Mouse (Mus musculus) CH12.LX (cell line): ENCODE data around the gene Slc24a2. TPM values are rescaled to one million over a fixed set of nuclear protein-coding genes. Genes with fewer than 3 reads are reported as not detected.
A peak's percentile ranks its signal among the peaks of the same experiment; 100 is the strongest.

Experiments used
- DNase-seq: peaks from one replicate; pipeline ENCODE4 v3.0.0-alpha.2; 2013; ENCODE audit errors: extremely low read depth
- H3K27ac ChIP-seq: 2 replicates; pipeline ENCODE4 v1.5.1; 2012; ENCODE audit warnings: low read depth, mild to moderate bottlenecking, control low read depth, moderate library complexity; ENCODE audit not compliant: insufficient read depth
- H3K27me3 ChIP-seq: replicated peaks from 2 replicates; pipeline ENCODE3; 2012; ENCODE audit warnings: inconsistent platforms
- H3K36me3 ChIP-seq, 2 experiments: replicated peaks in 1 of 2; 2 replicates each; pipeline versions ENCODE3 to v1.6.1; 2012; ENCODE audit warnings: inconsistent platforms in 1 of 2, low read length in 1 of 2, mild to moderate bottlenecking in 1 of 2, mixed read lengths in 1 of 2, moderate library complexity in 1 of 2; ENCODE audit not compliant: control insufficient read depth in 1 of 2, insufficient read depth in 1 of 2
- H3K4me1 ChIP-seq, 2 experiments: 2 replicates each; pipeline ENCODE4 v1.6.1; 2012; ENCODE audit warnings: inconsistent platforms in 1 of 2, moderate library complexity in 1 of 2; ENCODE audit not compliant: insufficient read depth in 2 of 2, control insufficient read depth in 1 of 2
- H3K4me2 ChIP-seq: 2 replicates; pipeline ENCODE4 v1.6.1; 2012; ENCODE audit warnings: low read depth, mild to moderate bottlenecking, control low read depth; ENCODE audit not compliant: poor library complexity, insufficient read depth, severe bottlenecking
- H3K4me3 ChIP-seq, 3 experiments: fragments of 150-350 bp in 1 of 3; sonication (generic) in 1 of 3; replicated peaks in 1 of 3; 2 replicates each; pipeline versions ENCODE3 to v1.5.1; 2011 to 2012; ENCODE audit warnings: low read depth in 2 of 3, low read length in 2 of 3, mild to moderate bottlenecking in 2 of 3, moderate library complexity in 2 of 3, control low read depth in 1 of 3, improper control_type of control experiment in 1 of 3, inconsistent platforms in 1 of 3, mixed read lengths in 1 of 3; ENCODE audit not compliant: poor library complexity in 1 of 3
- H3K79me2 ChIP-seq: replicated peaks from 2 replicates; pipeline ENCODE4 v1.6.1; 2012; ENCODE audit warnings: mild to moderate bottlenecking, moderate library complexity; ENCODE audit not compliant: control insufficient read depth, poor library complexity, insufficient read depth, severe bottlenecking; ENCODE audit errors: extremely low read depth
- H3K9ac ChIP-seq: 2 replicates; pipeline ENCODE4 v1.6.1; 2012; ENCODE audit warnings: low read depth, mild to moderate bottlenecking, control low read depth, moderate library complexity; ENCODE audit not compliant: insufficient read depth
- H3K9me3 ChIP-seq: replicated peaks from 2 replicates; pipeline ENCODE3; 2012; ENCODE audit warnings: low read length, inconsistent platforms, mixed read lengths
- CHD1 ChIP-seq: IDR thresholded peaks from 2 replicates; pipeline ENCODE4 v1.6.1; 2012; ENCODE audit warnings: low read depth, low read length, improper control_type of control experiment, inconsistent platforms
- CTCF ChIP-seq, 2 experiments: IDR thresholded peaks in 1 of 2; conservative IDR thresholded peaks in 1 of 2; 2 replicates each; pipeline ENCODE4 v1.5.1; 2011 to 2012; ENCODE audit warnings: low read depth in 2 of 2, low read length in 2 of 2, improper control_type of control experiment in 1 of 2, inconsistent platforms in 1 of 2, mild to moderate bottlenecking in 1 of 2, moderate library complexity in 1 of 2
- ELF1 ChIP-seq: IDR thresholded peaks from 2 replicates; pipeline ENCODE4 v1.6.1; 2014; ENCODE audit warnings: low read depth, mild to moderate bottlenecking, inconsistent platforms, low read length, improper control_type of control experiment
- EP300 ChIP-seq: IDR thresholded peaks from 2 replicates; pipeline ENCODE4 v1.6.1; 2011; ENCODE audit warnings: low read length, improper control_type of control experiment
- IRF4 ChIP-seq: IDR thresholded peaks from 2 replicates; pipeline ENCODE4 v1.6.1; 2014; ENCODE audit warnings: low read depth, mild to moderate bottlenecking, inconsistent platforms, low read length, improper control_type of control experiment
- JUND ChIP-seq: conservative IDR thresholded peaks from 2 replicates; pipeline ENCODE4 v1.6.1; 2011; ENCODE audit warnings: low read depth, low read length, improper control_type of control experiment
- MAX ChIP-seq: IDR thresholded peaks from 2 replicates; pipeline ENCODE4 v1.6.1; 2011; ENCODE audit warnings: low read length, improper control_type of control experiment
- MAZ ChIP-seq: IDR thresholded peaks from 2 replicates; pipeline ENCODE4 v1.6.1; 2012; ENCODE audit warnings: low read depth, mild to moderate bottlenecking, inconsistent platforms, low read length, improper control_type of control experiment, moderate library complexity
- MEF2A ChIP-seq: IDR thresholded peaks from 2 replicates; pipeline ENCODE4 v1.6.1; 2014; ENCODE audit warnings: low read depth, mild to moderate bottlenecking, inconsistent platforms, low read length, improper control_type of control experiment, borderline replicate concordance
- MYC ChIP-seq: IDR thresholded peaks from 2 replicates; pipeline ENCODE4 v1.6.1; 2011; ENCODE audit warnings: low read depth, mild to moderate bottlenecking, improper control_type of control experiment, low read length
- NELFE ChIP-seq: IDR thresholded peaks from 2 replicates; pipeline ENCODE4 v1.6.1; 2011; ENCODE audit warnings: low read depth, low read length, improper control_type of control experiment
- POLR2A ChIP-seq: IDR thresholded peaks from 2 replicates; pipeline ENCODE4 v1.6.1; 2011; ENCODE audit warnings: low read depth, mild to moderate bottlenecking, improper control_type of control experiment, low read length
- POLR2AphosphoS2 ChIP-seq: IDR thresholded peaks from 2 replicates; pipeline ENCODE4 v1.6.1; 2011; ENCODE audit warnings: low read depth, low read length, improper control_type of control experiment
- RAD21 ChIP-seq: IDR thresholded peaks from 2 replicates; pipeline ENCODE4 v1.6.1; 2011; ENCODE audit warnings: low read depth, mild to moderate bottlenecking, low read length, improper control_type of control experiment, moderate library complexity
- TBP ChIP-seq: conservative IDR thresholded peaks from 2 replicates; pipeline ENCODE4 v1.6.1; 2011; ENCODE audit warnings: low read depth, low read length, improper control_type of control experiment
- ZC3H11A ChIP-seq: IDR thresholded peaks from 2 replicates; pipeline ENCODE4 v1.6.1; 2012; ENCODE audit warnings: low read depth, mild to moderate bottlenecking, inconsistent platforms, low read length, improper control_type of control experiment
- dilution Hi-C: fragments of 300-500 bp; cut with MboI; formaldehyde crosslinking; loops from 2 replicates; pipeline ENCODE4 v1.14.3; 2020; ENCODE audit warnings: low sequenced_read_pairs; ENCODE audit not compliant: extremely low pct_unique_long_range_greater_than_20kb, extremely low pct_ligation_motif_present
- in situ Hi-C: fragments of 300-500 bp; cut with MboI; formaldehyde crosslinking; loops from 3 replicates; pipeline ENCODE4 v1.14.3; 2019; ENCODE audit warnings: low sequenced_read_pairs, low pct_ligation_motif_present, low pct_unique_long_range_greater_than_20kb, mixed read lengths
- polyA plus RNA-seq: library from polyadenylated mRNA; unstranded; fragments of >175 nt; gene quantifications from 2 replicates; pipeline ENCODE4 v1.2.1, GENCODE M21; 2012; ENCODE audit warnings: low read depth; ENCODE audit not compliant: insufficient read length
- total RNA-seq, 2 experiments: library from RNA; depleted of rRNA; stranded (reverse); fragments of 300-350 nt in 1 of 2; fragments of >200 nt in 1 of 2; gene quantifications; 2 replicates each; pipeline ENCODE4 v1.2.3; 2012 to 2014

Slc24a2 gene
- total and polyA plus RNA-seq, 3 experiments = not detected

- DNase-seq = no peak
- Histone ChIP-seq H3K9me3 (no peaks in the 10 kb centered on the region), H3K4me2 (no peak overlapping the region), H3K27me3 (no peaks in the 10 kb centered on the region), H3K79me2 (no peaks in the 10 kb centered on the region), H3K4me3 (no peak overlapping the region), H3K9ac (no peak overlapping the region), H3K4me1 (peaks cover 0 to 11% of the 10 kb centered on the region in 2 experiments; a peak in 2 of 4 replicates), H3K36me3 (no peaks in the 10 kb centered on the region), H3K27ac (no peak overlapping the region)
- dilution Hi-C loops (no loop called here), in situ Hi-C loops (no loop called here)
- TF ChIP-seq TBP (no peak), JUND (no peak), MEF2A (no peak), MAZ (no peak), MAX (no peak), POLR2AphosphoS2 (no peak), IRF4 (no peak), MYC (no peak)
Measured at GRCm38 (mm10) chr4:87041412-87041997, 188.8 kb downstream of the Slc24a2 start.

- dilution Hi-C loops = no loop called here
- Histone ChIP-seq H3K4me2 (peak overlapping the region; percentile 90; the same call in 1 of the 2 replicates), H3K27ac (no peak overlapping the region)
Measured at GRCm38 (mm10) chr4:87037592-87037991, 192.7 kb downstream of the Slc24a2 start.

GRCm38 (mm10) chr4:87036507-87036906 is 193.8 kb downstream of the Slc24a2 start:
- dilution Hi-C loops (no loop called here), in situ Hi-C loops (no loop called here)
- peaks cover 0 to 11% of the 10 kb centered on the region in 2 experiments; a peak in 2 of 4 replicates for H3K4me1 ChIP-seq
- H3K9me3 ChIP-seq = no peaks in the 10 kb centered on the region
- no peaks in the 10 kb centered on the region for H3K36me3 ChIP-seq
- no peak overlapping the region; the same call in 1 of the 2 replicates for H3K9ac ChIP-seq
- H3K27me3 ChIP-seq = no peaks in the 10 kb centered on the region
- no peaks in the 10 kb centered on the region for H3K79me2 ChIP-seq
- peak overlapping the region; percentile 90 for H3K4me2 ChIP-seq
- no peak overlapping the region for H3K27ac ChIP-seq
- DNase-seq = peak; percentile 3
- peak overlapping the region in 1 of 3 experiments; percentile 37 for H3K4me3 ChIP-seq
- no peak for TF ChIP-seq CTCF (conservative IDR thresholded peaks at IDR 0.05 in 1 of 2, IDR thresholded peaks at IDR 0.05 in 1 of 2; ENCODE audit: low read depth in 2 of 2, low read length in 2 of 2)
- TF ChIP-seq EP300 = no peak
- TF ChIP-seq NELFE = no peak
- TF ChIP-seq CHD1 = no peak
- TF ChIP-seq ZC3H11A = no peak
- no peak for TF ChIP-seq ELF1

More at GRCm38 (mm10) chr4:87037592-87037991, 192.7 kb downstream of the Slc24a2 start:
- no peak overlapping the region for H3K9ac ChIP-seq
- no peaks in the 10 kb centered on the region for H3K27me3 ChIP-seq
- DNase-seq = peak; percentile 19
- no peaks in the 10 kb centered on the region for H3K9me3 ChIP-seq
- no peaks in the 10 kb centered on the region for H3K36me3 ChIP-seq
- no peak for TF ChIP-seq POLR2AphosphoS2
- TF ChIP-seq POLR2A = no peak
- peak; percentile 49 for TF ChIP-seq RAD21
- peak; percentile 43 to 65; a peak in 3 of 4 replicates for TF ChIP-seq CTCF (conservative IDR thresholded peaks at IDR 0.05 in 1 of 2, IDR thresholded peaks at IDR 0.05 in 1 of 2; ENCODE audit: low read depth in 2 of 2, low read length in 2 of 2)
- in situ Hi-C loops = no loop called here
- peaks cover 0 to 11% of the 10 kb centered on the region in 2 experiments; a peak in 2 of 4 replicates for H3K4me1 ChIP-seq
- H3K4me3 ChIP-seq = no peak overlapping the region
- H3K79me2 ChIP-seq = no peaks in the 10 kb centered on the region
